Mouse (Mus musculus): ENCODE measurements around the gene Ptpn22.

Ptpn22 gene

DNA sequence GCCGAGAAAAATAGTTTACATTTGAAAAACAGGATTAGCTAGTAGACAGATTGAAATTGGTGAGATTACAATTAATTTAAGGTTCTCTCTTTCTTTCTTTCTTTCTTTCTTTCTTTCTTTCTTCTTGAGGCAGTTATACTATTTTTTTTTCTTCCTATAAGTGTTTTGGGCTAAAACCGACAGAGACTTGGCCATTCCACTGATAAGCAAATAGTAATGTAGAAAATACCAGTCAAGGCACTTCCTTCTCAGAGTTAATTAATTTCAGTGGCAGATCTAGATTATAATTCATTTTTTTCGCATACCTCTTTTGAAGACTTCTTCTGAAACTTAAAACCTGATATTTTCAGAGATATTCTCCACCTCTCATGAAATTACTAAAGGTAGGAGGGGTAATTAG lies 65.7 kb downstream of the Ptpn22 start:
- no peak for DNase-seq (ENCODE audit: extremely low spot score, low spot score)

DNA sequence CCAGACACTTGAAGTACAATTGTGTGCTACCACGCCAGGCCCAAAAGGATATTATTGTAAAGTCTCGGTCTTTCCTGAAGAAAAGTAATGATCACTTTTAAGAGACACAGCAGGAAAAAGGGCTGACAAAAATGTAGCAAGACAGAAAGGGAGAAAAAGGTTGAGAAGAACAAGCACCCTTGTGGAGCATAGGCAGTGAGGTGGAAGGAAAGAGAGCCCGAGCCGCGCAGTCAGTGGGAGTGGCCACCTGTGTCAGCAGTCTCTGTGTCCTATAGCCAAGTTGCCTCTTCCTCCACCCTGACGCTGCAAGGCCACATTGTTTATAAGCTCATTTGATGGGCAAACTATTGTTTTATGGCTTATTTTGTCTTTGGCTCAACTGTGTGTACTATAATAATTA lies 67.9 kb downstream of the Ptpn22 start:
- DNase-seq (ENCODE audit: extremely low spot score, low spot score): no peak

DNA sequence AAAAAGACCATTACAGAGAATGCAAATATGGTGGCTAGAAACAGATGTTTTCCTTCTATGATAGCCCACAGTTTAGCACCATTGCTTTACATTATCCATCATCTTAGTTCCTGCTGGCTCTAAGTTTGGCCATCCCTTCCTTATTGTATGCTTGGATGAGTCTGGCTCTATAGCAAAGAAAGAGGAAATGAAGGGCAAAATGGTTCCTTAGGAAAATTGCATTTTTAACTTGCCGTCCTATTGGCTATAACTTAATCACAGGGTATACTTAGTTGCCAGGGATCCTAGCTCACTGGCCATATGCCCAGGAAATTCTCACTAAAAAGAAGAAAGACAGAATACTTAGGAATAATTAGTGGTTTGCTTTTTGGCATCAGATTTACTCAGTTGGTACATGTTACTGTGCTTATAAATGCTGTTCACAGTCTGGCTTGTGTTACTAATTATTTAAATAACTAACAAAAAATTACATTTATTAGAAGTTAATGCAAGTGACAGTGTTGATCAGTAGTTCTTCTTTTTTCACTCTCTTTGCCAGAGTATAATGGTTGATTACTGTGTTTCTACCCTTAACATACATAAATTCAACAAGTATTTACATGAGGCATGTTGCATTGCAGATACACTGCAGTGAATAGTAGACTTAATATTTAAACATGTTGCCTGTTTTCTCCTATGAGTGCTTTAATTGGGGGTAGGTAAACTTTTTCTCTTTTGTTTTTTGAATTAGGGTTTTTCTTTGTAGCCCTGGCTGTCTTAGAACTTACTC lies 85.4 kb downstream of the Ptpn22 start:
- no peak for DNase-seq (ENCODE audit: extremely low spot score, low spot score)

DNA sequence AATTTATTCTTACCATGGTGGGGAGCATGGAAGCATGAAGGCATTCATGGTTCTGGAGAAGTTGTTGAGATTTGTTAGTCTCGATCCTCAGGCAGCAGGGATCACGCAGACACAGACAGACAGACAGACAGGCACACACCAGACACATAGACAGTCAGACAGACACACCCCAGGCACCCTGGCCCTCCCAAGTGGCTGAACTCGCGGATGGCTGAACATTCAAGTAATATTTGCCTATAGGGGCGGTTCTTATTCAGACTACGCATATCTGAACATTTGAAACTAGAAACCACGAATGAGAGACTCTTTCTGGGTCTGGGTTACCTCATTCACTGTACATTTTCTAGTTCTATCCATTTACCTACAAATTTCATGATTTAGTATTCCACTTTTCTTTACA lies 89.1 kb downstream of the Ptpn22 start:
- DNase-seq (ENCODE audit: extremely low spot score, low spot score): no peak

DNA sequence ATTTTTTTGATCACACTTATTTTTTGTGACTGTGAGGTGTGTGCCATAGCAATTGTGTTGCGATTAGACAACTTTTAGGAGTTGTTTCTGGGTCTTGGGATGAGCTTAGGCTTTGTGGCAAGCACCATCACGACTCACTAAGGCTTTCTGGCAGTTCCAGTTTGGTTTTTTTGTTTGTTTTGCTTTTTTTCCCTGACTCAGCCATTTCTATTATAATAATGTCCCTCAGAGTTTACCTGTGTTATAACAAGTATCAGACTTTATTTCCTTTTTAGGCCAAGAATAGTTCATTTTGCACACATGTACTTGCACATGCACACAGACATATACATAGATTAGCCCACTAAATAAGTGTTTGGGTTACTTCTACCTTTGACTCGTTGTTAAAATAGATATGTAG lies 101.0 kb downstream of the Ptpn22 start:
- no peak for DNase-seq (ENCODE audit: extremely low spot score, low spot score)

Data from neural tube, embryonic 10.5 days (tissue).